Comparison of ENCODE assay signal across 8 mouse cellular contexts in genomic region chr10:121585791-121586642, GRCm38 (mm10). TPM values are rescaled to one million over a fixed set of nuclear protein-coding genes. Genes with fewer than 3 reads are reported as not detected.
A peak's percentile ranks its signal among the peaks of the same experiment; 100 is the strongest.
DNase-seq lines count a peak whose midpoint lies in the region; ATAC-seq lines count a peak whose summit lies in the region.

No protein-coding gene starts in this region.

- WGBS in forebrain, embryonic 15.5 days, result 3% methylated on average over 46 of the region's 48 CpGs
- WGBS in intestine, embryonic 16.5 days, result 3% methylated on average over 42 of the region's 48 CpGs
- WGBS in midbrain, embryonic 14.5 days, result 3% methylated on average over 48 of the region's 48 CpGs

- no peak for DNase-seq in frontal cortex, postnatal 10 days (ENCODE audit: low spot score in 2 of 2)
- DNase-seq in urinary bladder, postnatal 25 days (ENCODE audit: low spot score), result peak; percentile 30
- no peak for DNase-seq in urinary bladder, postnatal 4 days (ENCODE audit: low spot score in 2 of 2)
- DNase-seq in midbrain, embryonic 14.5 days, result peak; percentile 25
- DNase-seq in gastrocnemius, postnatal 4 days (ENCODE audit: low spot score in 2 of 2), result no peak

- H3K27me3 ChIP-seq in forebrain, embryonic 15.5 days, result no peaks in the 10 kb centered on the region
- H3K27me3 ChIP-seq in intestine, embryonic 16.5 days (replicated peaks; ENCODE audit: control insufficient read depth, insufficient read depth, low read length), result no peaks in the 10 kb centered on the region
- H3K27me3 ChIP-seq in midbrain, embryonic 14.5 days (ENCODE audit: control insufficient read depth, insufficient read depth, low read length), result no peaks in the 10 kb centered on the region

- H3K4me1 ChIP-seq in forebrain, embryonic 15.5 days, result peaks cover 13% of the 10 kb centered on the region
- H3K4me1 ChIP-seq in intestine, embryonic 16.5 days (ENCODE audit: control insufficient read depth, insufficient read depth, low read length), result 0 out of 2 replicates have a peak, but pooled peaks cover 6% of the 10 kb centered on the region
- peaks cover 6% of the 10 kb centered on the region for H3K4me1 ChIP-seq in midbrain, embryonic 14.5 days (ENCODE audit: control insufficient read depth, insufficient read depth, low read length)

- peaks cover 22% of the 10 kb centered on the region for H3K36me3 ChIP-seq in forebrain, embryonic 15.5 days
- H3K36me3 ChIP-seq in intestine, embryonic 16.5 days (ENCODE audit: control insufficient read depth, insufficient read depth, low read length), result peaks cover 21% of the 10 kb centered on the region
- H3K36me3 ChIP-seq in midbrain, embryonic 14.5 days (ENCODE audit: control insufficient read depth, insufficient read depth, low read length), result peaks cover 28% of the 10 kb centered on the region

- H3K9ac ChIP-seq in forebrain, embryonic 15.5 days (replicated peaks), result peak overlapping the region; percentile 81
- peak overlapping the region; percentile 92 for H3K9ac ChIP-seq in intestine, embryonic 16.5 days (ENCODE audit: low read depth, low read length)
- peak overlapping the region; percentile 89 for H3K9ac ChIP-seq in midbrain, embryonic 14.5 days (replicated peaks; ENCODE audit: low read length)

- H3K27ac ChIP-seq in forebrain, embryonic 15.5 days (replicated peaks), result 0 out of 2 replicates have a peak overlapping the region, but pooled peaks have one; percentile 20
- H3K27ac ChIP-seq in intestine, embryonic 16.5 days (ENCODE audit: low read length), result peak overlapping the region; percentile 90
- peak overlapping the region; percentile 70 for H3K27ac ChIP-seq in midbrain, embryonic 14.5 days (replicated peaks; ENCODE audit: low read depth, low read length)

- H3K4me2 ChIP-seq in forebrain, embryonic 15.5 days (replicated peaks), result peak overlapping the region; percentile 66
- H3K4me2 ChIP-seq in intestine, embryonic 16.5 days (ENCODE audit: low read depth, low read length), result peak overlapping the region; percentile 55
- peak overlapping the region; percentile 91 for H3K4me2 ChIP-seq in midbrain, embryonic 14.5 days (ENCODE audit: low read length)

- 0 out of 2 replicates have a peak, but pooled peaks have one; percentile 3 for ATAC-seq in frontal cortex, adult (ENCODE audit: low TSS enrichment)
- ATAC-seq in forebrain, embryonic 15.5 days (replicated peaks), result peak; percentile 79
- peak; percentile 70 for ATAC-seq in intestine, embryonic 16.5 days
- ATAC-seq in midbrain, embryonic 14.5 days (ENCODE audit: low FRiP score, low TSS enrichment), result peak; percentile 86

- H3K9me3 ChIP-seq in forebrain, embryonic 15.5 days, result no peaks in the 10 kb centered on the region
- H3K9me3 ChIP-seq in intestine, embryonic 16.5 days (ENCODE audit: control insufficient read depth, low read length), result no peaks in the 10 kb centered on the region
- H3K9me3 ChIP-seq in midbrain, embryonic 14.5 days (ENCODE audit: control insufficient read depth, low read length), result no peaks in the 10 kb centered on the region

- H3K4me3 ChIP-seq in forebrain, embryonic 15.5 days, result peak overlapping the region; percentile 77
- peak overlapping the region; percentile 89 for H3K4me3 ChIP-seq in intestine, embryonic 16.5 days (ENCODE audit: low read length)
- H3K4me3 ChIP-seq in midbrain, embryonic 14.5 days (replicated peaks; ENCODE audit: low read depth, low read length), result peak overlapping the region; percentile 79

RNA-seq across cellular contexts. Expression of gene Tbk1, which starts 0.6 kb away (rescaled TPM):
- polyA plus RNA-seq in forebrain, embryonic 15.5 days (2015; fragmentation: Nextera tagmentation; extraction: Ambion mirVana), result 35.0 and 36.3 TPM in 2 replicates
- polyA plus RNA-seq in intestine, embryonic 16.5 days (2015; fragmentation: Nextera tagmentation; extraction: Ambion mirVana), result 36.8 and 38.2 TPM in 2 replicates
- polyA plus RNA-seq in midbrain, embryonic 14.5 days (2014; fragmentation: Nextera tagmentation; extraction: Ambion mirVana), result 27.0 and 36.2 TPM in 2 replicates
- total RNA-seq in gastrocnemius, postnatal 4 days (2021), result 10 to 100 TPM; 20.7 to 24.8 TPM

RNA-seq across cellular contexts. Expression of gene Xpot, which starts 40.1 kb away (rescaled TPM):
- 37.6 and 38.7 TPM in 2 replicates for polyA plus RNA-seq in forebrain, embryonic 15.5 days (2015; fragmentation: Nextera tagmentation; extraction: Ambion mirVana)
- polyA plus RNA-seq in intestine, embryonic 16.5 days (2015; fragmentation: Nextera tagmentation; extraction: Ambion mirVana), result 36.3 and 36.6 TPM in 2 replicates
- 24.2 and 35.3 TPM in 2 replicates for polyA plus RNA-seq in midbrain, embryonic 14.5 days (2014; fragmentation: Nextera tagmentation; extraction: Ambion mirVana)
- total RNA-seq in gastrocnemius, postnatal 4 days (2021), result 10 to 100 TPM; 36.0 to 45.6 TPM

RNA-seq across cellular contexts. Expression of gene D930020B18Rik, which starts 55.4 kb away (rescaled TPM):
- polyA plus RNA-seq in forebrain, embryonic 15.5 days (2015; fragmentation: Nextera tagmentation; extraction: Ambion mirVana), result 0.10 and 0.19 TPM in 2 replicates
- 0.28 and 0.36 TPM in 2 replicates for polyA plus RNA-seq in intestine, embryonic 16.5 days (2015; fragmentation: Nextera tagmentation; extraction: Ambion mirVana)
- 0.20 and 0.22 TPM in 2 replicates for polyA plus RNA-seq in midbrain, embryonic 14.5 days (2014; fragmentation: Nextera tagmentation; extraction: Ambion mirVana)
- not detected for total RNA-seq in gastrocnemius, postnatal 4 days (2021)

Comparison
In these comparisons a context has a peak if more than half of its experiments do, and no peak if none do; other contexts are left out.
1. DNase-seq: peak in urinary bladder, postnatal 25 days (single experiment) and midbrain, embryonic 14.5 days (single experiment); none in frontal cortex, postnatal 10 days (0 of 2), urinary bladder, postnatal 4 days (0 of 2) and gastrocnemius, postnatal 4 days (0 of 2).
2. ATAC-seq: peak in every context shown above with its lines; median percentile 86 in midbrain, embryonic 14.5 days; 79 in forebrain, embryonic 15.5 days; 70 in intestine, embryonic 16.5 days; 3 in frontal cortex, adult.
3. H3K27ac ChIP-seq: peak in every context shown above with its lines; median percentile 90 in intestine, embryonic 16.5 days; 70 in midbrain, embryonic 14.5 days; 20 in forebrain, embryonic 15.5 days.
4. Peak in every context shown above with its lines, with median percentiles within 50 percentile points of each other: H3K4me2 ChIP-seq, H3K4me3 ChIP-seq and H3K9ac ChIP-seq.